Mouse (Mus musculus): Measurements from ENCODE around the gene Abhd17b.
A peak's percentile ranks its signal among the peaks of the same experiment; 100 is the strongest.
"Not testable (repeated sequence)": the region's sequence is repeated elsewhere in the genome, so short reads cannot be mapped to it uniquely, and the experiment has no call there.

Abhd17b gene

GRCm38 (mm10) chr19:21653172-21653981, at the start of gene Abhd17b:
Gene Abhd17b (plus strand): TSS chr19:21653185.
- peak; percentile 43 for DNase-seq (ENCODE audit: low read depth, low spot score)

GRCm38 (mm10) chr19:21603836-21604235, 49.1 kb upstream of the Abhd17b start:
- peak; percentile 38 for DNase-seq (ENCODE audit: low read depth, low spot score)

- no peak for DNase-seq (ENCODE audit: low read depth, low spot score)
These were observed 47.7 kb upstream of the Abhd17b start for GRCm38 (mm10) chr19:21605294-21605693.

DNA sequence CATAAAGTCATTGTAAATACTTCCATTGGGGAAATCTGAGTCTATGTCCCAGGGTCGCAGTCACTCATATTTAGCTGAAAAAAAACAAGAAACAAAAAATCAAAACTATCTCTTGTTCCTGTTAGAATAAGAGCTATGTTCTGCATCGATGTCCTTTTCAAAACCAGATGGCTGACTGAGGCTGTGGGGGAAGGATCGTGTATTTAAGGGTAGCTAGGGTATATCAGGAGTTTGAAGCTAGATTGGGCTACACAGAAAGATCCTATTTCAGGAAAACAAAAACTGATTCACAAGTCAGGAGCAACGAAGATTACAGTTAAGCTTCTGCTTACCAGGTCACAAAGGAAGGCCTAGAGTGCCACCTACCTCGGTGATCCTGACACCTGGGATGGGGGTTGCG, 42.7 kb upstream of the Abhd17b start:
- no peak for DNase-seq (ENCODE audit: low read depth, low spot score)

DNA sequence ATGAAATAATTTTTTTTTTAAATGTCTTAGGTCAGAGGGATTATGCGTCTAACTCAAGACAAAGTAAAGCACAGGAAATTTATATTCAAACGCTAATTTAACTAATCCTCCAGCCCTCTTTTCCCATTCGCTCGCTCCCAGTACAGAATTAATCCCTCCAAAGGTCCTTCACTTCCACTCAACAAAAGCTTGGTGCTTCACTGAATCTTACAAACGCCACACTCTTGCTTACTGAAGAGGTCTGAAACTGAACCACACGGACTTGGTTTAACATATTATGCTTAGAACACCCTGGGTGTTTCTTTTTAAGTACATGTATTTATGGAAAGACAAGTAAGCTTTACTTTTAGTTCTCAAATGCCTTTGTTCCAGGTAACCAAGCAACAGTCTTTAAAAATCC, 41.7 kb upstream of the Abhd17b start:
- DNase-seq (ENCODE audit: low read depth, low spot score), result no peak

- DNase-seq (ENCODE audit: low read depth, low spot score), result no peak
These were observed 41.0 kb upstream of the Abhd17b start for GRCm38 (mm10) chr19:21611725-21612575.

- no peak for DNase-seq (ENCODE audit: low read depth, low spot score)
These were observed 37.2 kb upstream of the Abhd17b start for GRCm38 (mm10) chr19:21615801-21616200.

DNA sequence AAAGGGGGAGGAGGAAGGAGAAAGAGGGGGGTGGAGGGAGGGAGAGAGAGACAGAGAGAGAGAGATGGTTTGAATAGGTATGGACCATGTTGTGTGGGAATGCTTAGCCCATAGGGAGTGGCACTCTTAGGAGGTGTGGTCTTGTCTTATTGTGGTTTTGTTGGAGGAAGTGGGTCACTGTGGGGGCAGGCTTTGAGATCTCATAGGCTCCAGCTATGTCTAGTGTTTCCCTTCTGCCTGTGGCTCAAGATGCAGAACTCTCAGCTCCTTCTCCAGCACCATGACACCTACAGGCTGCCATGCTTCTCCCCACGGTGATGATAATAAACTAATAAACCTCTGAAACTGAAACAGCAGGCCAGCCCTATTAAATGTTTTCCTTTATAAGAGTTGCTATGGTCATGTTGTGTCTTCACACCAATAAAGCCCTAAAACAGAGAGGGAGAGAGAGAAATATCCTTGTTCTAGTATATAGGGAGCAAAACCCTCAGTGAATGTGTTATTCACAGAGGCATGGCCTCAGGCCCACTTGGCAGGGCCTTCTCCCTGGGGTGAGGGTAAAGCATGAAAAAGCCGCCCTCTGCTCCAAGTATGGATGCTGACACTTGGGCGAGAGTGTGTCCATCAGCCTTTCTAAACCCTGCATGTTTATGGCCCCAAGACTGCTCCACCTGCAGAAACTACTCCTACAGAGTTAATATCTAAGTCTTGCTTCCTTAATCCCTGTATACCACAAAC, 29.4 kb upstream of the Abhd17b start:
- DNase-seq (ENCODE audit: low read depth, low spot score), result no peak

DNA sequence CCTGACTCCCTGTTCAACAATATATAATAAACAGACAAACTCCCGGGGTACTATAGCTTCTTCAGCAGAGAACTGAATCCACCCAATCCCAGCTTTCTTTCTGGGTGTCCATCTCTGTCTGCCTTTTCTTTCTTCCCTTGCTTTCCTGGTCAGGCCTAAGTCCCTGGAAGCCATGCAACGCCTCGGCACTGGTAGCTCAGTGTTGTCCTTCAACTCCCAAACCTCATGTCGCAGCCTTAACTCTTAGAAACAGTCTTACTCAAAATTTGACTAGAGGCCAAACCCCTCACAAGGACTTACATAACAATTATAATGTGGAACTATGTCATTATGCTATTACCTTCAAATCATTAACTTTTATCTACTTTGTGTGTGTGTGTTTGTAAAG, 28.8 kb upstream of the Abhd17b start:
- no peak for DNase-seq (ENCODE audit: low read depth, low spot score)

DNA sequence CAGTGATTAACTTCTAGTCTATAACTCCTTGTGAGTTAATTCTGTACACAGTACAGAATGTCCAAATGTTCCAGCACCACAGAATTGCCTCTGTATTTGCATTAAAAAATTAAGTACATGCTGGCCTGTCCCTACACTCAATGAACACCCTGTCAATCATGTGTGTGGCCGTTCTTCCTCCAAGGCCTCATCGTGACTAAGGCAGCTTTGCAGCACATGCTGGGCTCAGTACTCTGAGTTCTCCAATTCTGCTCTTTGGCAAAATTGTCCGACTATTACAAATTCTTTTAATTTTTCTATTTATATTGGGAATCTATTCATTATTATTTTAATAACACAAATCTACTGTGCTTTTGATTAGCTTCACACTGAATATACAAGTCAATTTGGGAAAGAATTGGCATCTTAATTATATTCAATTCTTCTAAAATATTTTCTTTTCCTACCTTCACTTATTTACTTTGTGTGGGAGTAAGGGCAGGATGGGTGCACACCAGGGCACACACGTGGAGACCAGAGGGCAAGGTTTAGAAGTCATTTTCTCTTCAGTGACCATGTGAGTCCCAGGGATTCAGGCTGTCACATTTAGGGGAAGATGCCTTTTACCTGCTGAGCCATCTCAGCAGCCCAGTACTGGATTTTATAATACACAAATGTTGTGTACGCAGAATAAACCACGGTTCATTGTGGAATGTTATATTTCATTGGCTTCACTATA, 26.6 kb upstream of the Abhd17b start:
- DNase-seq (ENCODE audit: low read depth, low spot score), result no peak

- DNase-seq (ENCODE audit: low read depth, low spot score), result not testable (repeated sequence)
These were observed 24.5 kb upstream of the Abhd17b start for GRCm38 (mm10) chr19:21628440-21628839.

- DNase-seq (ENCODE audit: low read depth, low spot score), result no peak
These were observed 24.0 kb upstream of the Abhd17b start for GRCm38 (mm10) chr19:21629030-21629429.

- no peak for DNase-seq (ENCODE audit: low read depth, low spot score)
These were observed 23.5 kb upstream of the Abhd17b start for GRCm38 (mm10) chr19:21629501-21629900.

DNA sequence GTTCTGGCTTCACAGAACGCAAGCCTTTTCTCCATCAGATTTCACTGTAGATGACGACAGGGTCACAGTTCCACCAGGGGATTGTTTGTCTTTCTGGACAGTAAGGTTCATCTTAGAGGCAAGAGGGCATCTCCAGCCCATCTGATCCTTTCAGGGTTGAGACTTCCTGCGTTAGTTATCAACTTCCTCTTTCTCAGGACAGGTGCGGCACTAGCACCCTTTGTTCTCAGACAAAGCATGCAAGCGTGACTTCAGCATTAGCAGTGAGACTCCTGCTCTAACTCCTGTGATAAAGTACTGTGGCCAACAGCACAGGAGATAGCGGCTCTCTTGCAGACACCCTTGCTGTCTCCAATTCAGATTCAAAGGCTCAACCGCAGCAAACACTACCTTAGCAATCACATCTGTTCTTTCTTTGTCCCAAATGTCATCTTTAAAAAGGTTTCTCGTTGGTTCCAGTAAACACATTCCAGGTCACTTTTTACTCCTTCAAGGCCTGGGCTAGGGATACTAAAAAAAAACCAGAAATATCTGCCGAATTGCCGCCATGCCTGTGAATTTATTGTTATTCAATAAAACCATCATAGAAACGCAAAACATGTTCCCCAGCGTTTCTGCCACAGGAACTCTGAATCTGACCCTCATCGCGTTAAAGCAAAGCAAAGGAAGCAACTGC, 22.2 kb upstream of the Abhd17b start:
- peak; percentile 74 for DNase-seq (ENCODE audit: low read depth, low spot score)

DNA sequence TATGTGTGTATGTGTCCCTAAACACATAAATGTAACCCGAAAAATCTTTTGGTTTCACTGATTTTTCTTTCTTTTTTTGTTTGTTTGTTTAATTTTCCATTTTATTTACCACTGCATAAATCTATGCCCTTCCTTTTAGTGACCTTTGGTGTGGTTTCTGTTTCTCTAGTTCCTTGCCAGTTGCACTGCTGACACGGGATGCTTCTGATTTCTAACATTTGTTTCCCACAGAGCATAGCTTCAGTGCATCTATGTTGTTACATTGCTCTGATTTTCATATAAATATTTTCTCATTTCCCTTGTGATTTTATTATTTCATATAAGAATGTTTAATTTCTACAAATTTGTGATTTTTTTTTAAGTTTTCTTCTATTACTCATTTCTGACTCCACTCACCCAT, 17.6 kb upstream of the Abhd17b start:
- DNase-seq (ENCODE audit: low read depth, low spot score), result no peak

DNA sequence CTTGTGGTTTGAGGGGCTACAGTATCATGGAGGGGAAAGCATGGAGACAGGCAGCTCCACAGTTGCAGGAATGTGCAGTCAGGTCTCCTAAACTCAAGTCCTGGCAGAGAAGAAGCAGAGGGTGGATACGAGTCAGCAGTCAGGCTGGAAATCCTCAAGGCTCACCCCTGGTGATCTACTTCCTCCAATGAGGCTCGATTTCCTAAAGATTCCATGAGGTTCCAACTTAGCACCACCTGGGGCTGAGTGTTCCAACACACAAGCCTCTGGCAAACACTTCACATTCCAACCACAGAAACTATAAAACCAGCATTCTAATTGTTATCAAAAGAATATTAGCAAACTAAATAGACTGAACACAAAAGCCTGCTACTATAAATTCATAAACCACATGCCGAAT, 16.1 kb upstream of the Abhd17b start:
- peak; percentile 65 for DNase-seq (ENCODE audit: low read depth, low spot score)

- no peak for DNase-seq (ENCODE audit: low read depth, low spot score)
These were observed 15.3 kb upstream of the Abhd17b start for GRCm38 (mm10) chr19:21637672-21638071.

- DNase-seq (ENCODE audit: low read depth, low spot score), result no peak
These were observed 9.1 kb upstream of the Abhd17b start for GRCm38 (mm10) chr19:21643935-21644334.

- DNase-seq (ENCODE audit: low read depth, low spot score), result no peak
These were observed 7.7 kb upstream of the Abhd17b start for GRCm38 (mm10) chr19:21645301-21645700.

DNA sequence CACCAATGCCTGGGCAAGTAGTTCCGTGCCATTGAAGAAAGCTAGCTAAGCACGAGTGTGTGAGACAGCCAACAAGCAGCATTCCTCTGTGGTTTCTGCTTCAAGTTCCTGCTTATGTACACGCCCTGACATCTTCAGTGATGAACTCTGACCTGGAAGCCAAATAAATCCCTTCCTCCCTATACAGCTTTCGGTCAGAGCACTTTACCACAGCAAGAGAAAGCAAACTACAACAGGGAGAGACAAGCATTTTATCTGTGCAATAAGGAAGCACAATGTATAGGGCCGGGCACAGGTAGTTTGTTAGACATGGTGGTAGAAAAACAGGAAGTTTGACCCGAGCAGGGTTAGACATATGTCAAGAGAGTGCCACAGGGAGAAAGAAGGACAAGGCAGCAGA, 6.8 kb upstream of the Abhd17b start:
- peak; percentile 18 for DNase-seq (ENCODE audit: low read depth, low spot score)

DNA sequence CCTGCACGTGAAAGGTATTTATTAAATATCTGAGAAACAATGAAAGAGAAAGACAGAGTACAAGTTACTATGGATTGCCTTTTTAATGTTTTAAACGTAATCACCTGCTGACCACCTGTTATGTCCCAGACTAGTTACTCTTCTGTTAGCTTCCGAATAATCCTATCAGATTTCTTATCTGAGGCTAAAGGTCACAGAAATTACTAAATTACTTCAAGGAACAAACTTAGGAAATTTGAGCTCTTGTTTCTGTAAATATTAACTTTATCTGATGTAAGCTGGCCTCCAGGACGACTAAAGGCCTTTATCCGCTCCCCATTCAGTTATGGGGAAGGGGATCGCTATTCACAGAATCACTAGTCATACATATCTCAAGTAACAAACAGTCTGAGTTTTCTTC, 1.3 kb upstream of the Abhd17b start:
- no peak for DNase-seq (ENCODE audit: low read depth, low spot score)

Measured in R1 (cell line).